In genomic region chr3:145938405-145939349, GRCm38 (mm10) we compare ENCODE assay signal across 8 mouse cellular contexts. TPM values are rescaled to one million over a fixed set of nuclear protein-coding genes. Genes with fewer than 3 reads are reported as not detected.
DNase-seq lines count a peak whose midpoint lies in the region; ATAC-seq and TF ChIP-seq lines count a peak whose summit lies in the region.

No protein-coding gene starts in this region.

- no peaks in the 10 kb centered on the region for H3K9me3 ChIP-seq in heart, embryonic 12.5 days (replicated peaks)
- no peaks in the 10 kb centered on the region for H3K9me3 ChIP-seq in MEL (replicated peaks; ENCODE audit: insufficient read depth, low read length)
- H3K9me3 ChIP-seq in embryonic facial prominence, embryonic 10.5 days = no peaks in the 10 kb centered on the region

- TF ChIP-seq RAD21 in MEL (IDR thresholded peaks at IDR 0.05; ENCODE audit: low read depth, low read length) = no peak

- peak overlapping the region; percentile 62 for H3K27ac ChIP-seq in heart, embryonic 12.5 days (ENCODE audit: poor library complexity, severe bottlenecking)
- H3K27ac ChIP-seq in MEL (ENCODE audit: control insufficient read depth, low read depth, low read length) (peak overlapping the region; percentile 29; the same call in 1 of the 2 replicates), macrophage (no peak overlapping the region)
- peak overlapping the region; percentile 87 for H3K27ac ChIP-seq in embryonic facial prominence, embryonic 10.5 days (replicated peaks)

- peaks cover 23% of the 10 kb centered on the region for H3K79me2 ChIP-seq in MEL (ENCODE audit: control insufficient read depth, insufficient read depth, low read length, poor library complexity)
- peaks cover 55% of the 10 kb centered on the region for H3K79me2 ChIP-seq in macrophage (ENCODE audit: inconsistent target)

- peaks cover 24% of the 10 kb centered on the region for H3K4me1 ChIP-seq in heart, embryonic 12.5 days (replicated peaks)
- H3K4me1 ChIP-seq in MEL (ENCODE audit: control insufficient read depth in 1 of 2, insufficient read depth in 2 of 2, low read length in 2 of 2) = peaks cover 3 to 23% of the 10 kb centered on the region in 2 experiments
- H3K4me1 ChIP-seq in embryonic facial prominence, embryonic 10.5 days = peaks cover 22% of the 10 kb centered on the region

- no peak for TF ChIP-seq CTCF in MEL (IDR thresholded peaks at IDR 0.05 in 2 of 3, conservative IDR thresholded peaks at IDR 0.05 in 1 of 3; ENCODE audit: control insufficient read depth in 1 of 3, insufficient read depth in 1 of 3, low read depth in 2 of 3, low read length in 3 of 3, poor library complexity in 1 of 3, severe bottlenecking in 1 of 3)

- WGBS in heart, embryonic 12.5 days = 17% methylated on average over 49 of the region's 50 CpGs
- 21% methylated on average over 50 of the region's 50 CpGs for WGBS in embryonic facial prominence, embryonic 10.5 days
- 30% methylated on average over 42 of the region's 50 CpGs for WGBS in macrophage (ENCODE audit: missing documents)

- H3K27me3 ChIP-seq in heart, embryonic 12.5 days (replicated peaks) = no peaks in the 10 kb centered on the region
- H3K27me3 ChIP-seq in MEL (ENCODE audit: control insufficient read depth in 1 of 2, insufficient read depth in 2 of 2, low read length in 2 of 2) = no peaks in the 10 kb centered on the region
- H3K27me3 ChIP-seq in embryonic facial prominence, embryonic 10.5 days (replicated peaks; ENCODE audit: low read depth, poor library complexity, severe bottlenecking) = no peaks in the 10 kb centered on the region

- TF ChIP-seq POLR2A in MEL (IDR thresholded peaks at IDR 0.05; ENCODE audit: control insufficient read depth in 1 of 2, insufficient read depth in 1 of 2, low read depth in 1 of 2, low read length in 2 of 2, poor library complexity in 1 of 2) = no peak

- peak overlapping the region; percentile 96 for H3K9ac ChIP-seq in heart, embryonic 12.5 days
- H3K9ac ChIP-seq in MEL (ENCODE audit: control insufficient read depth, low read depth, low read length, poor library complexity, severe bottlenecking) = peak overlapping the region; percentile 96

- peak overlapping the region; percentile 90 for H3K4me2 ChIP-seq in heart, embryonic 12.5 days

- TF ChIP-seq EP300 in MEL (IDR thresholded peaks at IDR 0.05; ENCODE audit: low read depth in 1 of 2, low read length in 2 of 2) = no peak

- H3K4me3 ChIP-seq in heart, embryonic 12.5 days = peak overlapping the region; percentile 98
- H3K4me3 ChIP-seq in MEL (ENCODE audit: control insufficient read depth in 1 of 2, insufficient read depth in 1 of 2, low read depth in 2 of 2, low read length in 2 of 2) (peak overlapping the region; percentile 96 to 99), macrophage (ENCODE audit: inconsistent target) (peak overlapping the region; percentile 59)
- H3K4me3 ChIP-seq in embryonic facial prominence, embryonic 10.5 days = peak overlapping the region; percentile 90

- H3K36me3 ChIP-seq in heart, embryonic 12.5 days = peaks cover 34% of the 10 kb centered on the region
- H3K36me3 ChIP-seq in MEL (ENCODE audit: control insufficient read depth in 1 of 2, insufficient read depth in 2 of 2, low read length in 2 of 2) (peaks cover 2 to 34% of the 10 kb centered on the region in 2 experiments; a peak in 3 of 4 replicates), macrophage (ENCODE audit: inconsistent target) (peaks cover 22% of the 10 kb centered on the region)
- H3K36me3 ChIP-seq in embryonic facial prominence, embryonic 10.5 days (replicated peaks) = peaks cover 50% of the 10 kb centered on the region

- DNase-seq in heart, adult 8-10 months (ENCODE audit: low spot score) = no peak
- DNase-seq in MEL (ENCODE audit: low read depth, low spot score) = no peak
- peak; percentile 50 for DNase-seq in embryonic facial prominence, embryonic 10.5 days (ENCODE audit: low spot score)
- DNase-seq in induced T-regulatory cell, adult 2 months (ENCODE audit: low read depth) = peak; percentile 49
- no peak for DNase-seq in urinary bladder, postnatal 10 days (ENCODE audit: low spot score)
- no peak for DNase-seq in ovary, adult 18-20 months (ENCODE audit: low spot score)

- peak; percentile 20 for ATAC-seq in heart, embryonic 12.5 days (ENCODE audit: insufficient number of reproducible peaks, low FRiP score)

TF ChIP-seq in MEL, 35 proteins besides CTCF, POLR2A, EP300 and RAD21:
- TF ChIP-seq MYB (IDR thresholded peaks at IDR 0.05; ENCODE audit: low read depth, low read length) = no peak
- no peak for TF ChIP-seq HCFC1 (IDR thresholded peaks at IDR 0.05; ENCODE audit: low read depth, low read length)
- no peak for TF ChIP-seq SMC3 (IDR thresholded peaks at IDR 0.05; ENCODE audit: low read depth, low read length)
- TF ChIP-seq ETS1 (IDR thresholded peaks at IDR 0.05; ENCODE audit: low read depth, low read length) = no peak
- no peak for TF ChIP-seq MYC (IDR thresholded peaks at IDR 0.05; ENCODE audit: low read depth, low read length)
- no peak for TF ChIP-seq TBP (IDR thresholded peaks at IDR 0.05; ENCODE audit: low read depth, low read length)
- TF ChIP-seq ZC3H11A (IDR thresholded peaks at IDR 0.05; ENCODE audit: low read depth, low read length) = no peak
- no peak for TF ChIP-seq MAX (IDR thresholded peaks at IDR 0.05; ENCODE audit: low read length)
- TF ChIP-seq CHD2 (IDR thresholded peaks at IDR 0.05; ENCODE audit: low read length) = no peak
- TF ChIP-seq ZNF384 (IDR thresholded peaks at IDR 0.05; ENCODE audit: low read depth, low read length) = no peak
- no peak for TF ChIP-seq ZMIZ1 (IDR thresholded peaks at IDR 0.05; ENCODE audit: low read depth, low read length)
- no peak for TF ChIP-seq E2F4 (IDR thresholded peaks at IDR 0.05; ENCODE audit: borderline replicate concordance, low read depth, low read length)
- TF ChIP-seq ELF1 (IDR thresholded peaks at IDR 0.05; ENCODE audit: low read depth, low read length) = no peak

RNA-seq across cellular contexts. Expression of gene 2410004B18Rik, which starts 0.9 kb away (rescaled TPM):
- polyA plus RNA-seq in heart, embryonic 12.5 days (2016; fragmentation: Nextera tagmentation; extraction: Ambion mirVana) = 46.6 and 47.2 TPM in 2 replicates
- 10 to 100 TPM; 13.2 to 21.6 (median 18.0) TPM for total RNA-seq in heart, adult 8-10 months (2022)
- 32.1 and 32.3 TPM in 2 replicates for total RNA-seq in MEL (2012; rRNA removed)
- 10 to 100 TPM in 1 of 2 experiments, not detected in 1; 42.3 TPM for polyA plus RNA-seq in MEL (2012; ENCODE audit: insufficient read depth in 1 of 2, insufficient read length in 2 of 2, low read depth in 1 of 2, low replicate concordance in 2 of 2, missing spikeins in 1 of 2)
- 51.1 and 53.1 TPM in 2 replicates for polyA plus RNA-seq in embryonic facial prominence, embryonic 10.5 days (2016; fragmentation: Nextera tagmentation; extraction: Ambion mirVana)
- total RNA-seq in macrophage (2018; cell fraction: chromatin; rRNA removed) = 10 to 100 TPM; 22.4 to 61.2 (median 43.9) TPM
- total RNA-seq in macrophage (2018; cell fraction: cytosol; rRNA removed) = 10 to 100 TPM; 19.7 to 28.8 (median 24.7) TPM
- 10 to 100 TPM; 17.7 to 48.8 (median 33.7) TPM for total RNA-seq in macrophage (2018; cell fraction: nucleus; rRNA removed)
- polyA plus RNA-seq in macrophage (2018) = 19.9 to 24.6 TPM (median 21.5 TPM) in 3 replicates

RNA-seq across cellular contexts. Expression of gene Bcl10, which starts 16.1 kb away (rescaled TPM):
- polyA plus RNA-seq in heart, embryonic 12.5 days (2016; fragmentation: Nextera tagmentation; extraction: Ambion mirVana) = 42.9 and 43.1 TPM in 2 replicates
- 10 to 100 TPM; 14.9 to 17.6 (median 16.5) TPM for total RNA-seq in heart, adult 8-10 months (2022)
- 25.0 and 28.0 TPM in 2 replicates for total RNA-seq in MEL (2012; rRNA removed)
- polyA plus RNA-seq in MEL (2012; ENCODE audit: insufficient read depth in 1 of 2, insufficient read length in 2 of 2, low read depth in 1 of 2, low replicate concordance in 2 of 2, missing spikeins in 1 of 2) = 10 to 100 TPM in 1 of 2 experiments, not detected in 1; 30.4 TPM
- 41.4 and 44.1 TPM in 2 replicates for polyA plus RNA-seq in embryonic facial prominence, embryonic 10.5 days (2016; fragmentation: Nextera tagmentation; extraction: Ambion mirVana)
- total RNA-seq in macrophage (2018; cell fraction: chromatin; rRNA removed) = 100 to 1,000 TPM in 10 of 26 experiments, 10 to 100 TPM in 16; 44.5 to 169 (median 88.3) TPM
- total RNA-seq in macrophage (2018; cell fraction: cytosol; rRNA removed) = 100 to 1,000 TPM in 9 of 26 experiments, 10 to 100 TPM in 17; 49.5 to 160 (median 77.9) TPM
- total RNA-seq in macrophage (2018; cell fraction: nucleus; rRNA removed) = 100 to 1,000 TPM in 16 of 26 experiments, 10 to 100 TPM in 10; 51.8 to 181 (median 111) TPM
- 33.7 to 72.6 TPM (median 47.5 TPM) in 3 replicates for polyA plus RNA-seq in macrophage (2018)

RNA-seq across cellular contexts. Expression of gene Syde2, which starts 49.0 kb away (rescaled TPM):
- polyA plus RNA-seq in heart, embryonic 12.5 days (2016; fragmentation: Nextera tagmentation; extraction: Ambion mirVana) = 7.3 and 7.5 TPM in 2 replicates
- total RNA-seq in heart, adult 8-10 months (2022) = 10 to 100 TPM; 16.7 to 21.8 (median 19.0) TPM
- total RNA-seq in MEL (2012; rRNA removed) = 24.1 and 25.4 TPM in 2 replicates
- polyA plus RNA-seq in MEL (2012; ENCODE audit: insufficient read depth in 1 of 2, insufficient read length in 2 of 2, low read depth in 1 of 2, low replicate concordance in 2 of 2, missing spikeins in 1 of 2) = 10 to 100 TPM in 1 of 2 experiments, not detected in 1; 12.4 TPM
- polyA plus RNA-seq in embryonic facial prominence, embryonic 10.5 days (2016; fragmentation: Nextera tagmentation; extraction: Ambion mirVana) = 1.4 TPM in 2 replicates
- under 1 TPM in 5 of 26 experiments, not detected in 21; 0.24 to 0.41 (median 0.27) TPM for total RNA-seq in macrophage (2018; cell fraction: chromatin; rRNA removed)
- total RNA-seq in macrophage (2018; cell fraction: cytosol; rRNA removed) = under 1 TPM in 15 of 26 experiments, not detected in 11; 0.03 to 0.24 (median 0.09) TPM
- total RNA-seq in macrophage (2018; cell fraction: nucleus; rRNA removed) = under 1 TPM in 6 of 26 experiments, not detected in 20; 0.12 to 0.54 (median 0.24) TPM
- polyA plus RNA-seq in macrophage (2018) = 0.04 to 0.16 TPM in 2 of 3 replicates, not detected in the other

Comparison
In these comparisons a context has a peak if more than half of its experiments do, and no peak if none do; other contexts are left out.
1. DNase-seq: peak in embryonic facial prominence, embryonic 10.5 days (single experiment) and induced T-regulatory cell, adult 2 months (single experiment); none in heart, adult 8-10 months (single experiment), MEL (single experiment), urinary bladder, postnatal 10 days (single experiment) and ovary, adult 18-20 months (single experiment).
2. Peak in every context shown above with its lines, with median percentiles within 50 percentile points of each other: H3K4me3 ChIP-seq.